Mouse (Mus musculus) macrophage (primary cell): Measurements from ENCODE around the gene Fkrp. TPM values are rescaled to one million over a fixed set of nuclear protein-coding genes. Genes with fewer than 3 reads are reported as not detected.
A peak's percentile ranks its signal among the peaks of the same experiment; 100 is the strongest.

ENCODE experiments used
- H3K27ac ChIP-seq: fragments of 350-480 bp; formaldehyde crosslinking; 2 replicates; pipeline ENCODE4 v1.9.0; 2021
- H3K36me3 ChIP-seq: fragments of 350-480 bp; formaldehyde crosslinking; 2 replicates; pipeline ENCODE4 v1.9.0; 2021; ENCODE audit errors: inconsistent target
- H3K4me3 ChIP-seq: fragments of 350-480 bp; formaldehyde crosslinking; 2 replicates; pipeline ENCODE4 v1.9.0; 2021; ENCODE audit errors: inconsistent target
- H3K79me2 ChIP-seq: fragments of 350-480 bp; formaldehyde crosslinking; 2 replicates; pipeline ENCODE4 v1.9.0; 2021; ENCODE audit errors: inconsistent target
- WGBS: methylation state at CpG from one replicate; pipeline ENCODE4 v1.1.7; 2026; ENCODE audit warnings: inconsistent platforms; ENCODE audit not compliant: missing documents; 5-methylcytosine and 5-hydroxymethylcytosine counted together
- polyA plus RNA-seq: library from polyadenylated mRNA; stranded (reverse); fragments of 250-400 nt; gene quantifications from 3 replicates; pipeline ENCODE4 v1.2.4, GENCODE M21; 2018; ENCODE audit warnings: inconsistent platforms

Fkrp gene
- polyA plus RNA-seq, 1 experiment from 2014 or later = 17.4 TPM

DNA sequence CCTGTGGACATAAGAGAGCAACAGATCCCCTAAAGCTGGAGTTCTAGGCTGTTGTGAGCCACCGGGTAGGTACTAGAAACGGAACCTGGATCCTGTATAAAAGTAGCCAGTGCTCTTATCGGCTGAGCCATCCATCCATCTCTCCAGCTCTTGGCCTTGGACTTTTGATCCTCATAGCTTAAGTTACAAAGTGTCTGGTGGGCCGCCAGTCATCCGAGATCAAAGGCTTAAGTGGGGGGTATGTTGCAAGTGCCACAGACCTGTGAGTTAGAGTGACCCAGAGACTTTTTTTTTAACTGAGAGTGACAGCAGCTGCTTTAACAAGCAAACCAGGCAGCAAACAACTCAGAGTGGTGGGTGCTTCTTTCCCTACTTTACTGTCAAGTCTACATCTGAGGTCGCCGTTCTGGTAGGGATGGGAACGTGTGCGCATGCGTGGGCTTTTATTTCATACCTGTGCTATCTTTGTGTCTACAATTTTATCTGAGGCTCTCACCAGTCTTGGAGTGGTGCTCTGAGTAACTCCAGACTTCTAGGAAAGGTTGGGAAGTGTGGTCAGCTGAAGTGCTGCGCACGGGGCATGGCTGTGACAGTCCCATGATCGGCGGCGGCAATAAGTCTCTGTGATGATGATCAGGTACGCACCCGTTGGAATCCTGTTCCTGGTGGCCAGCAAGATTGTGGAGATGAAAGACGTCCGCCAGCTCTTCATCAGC is 23.4 kb downstream of the Fkrp start:
- no peak overlapping the region for H3K27ac ChIP-seq
- H3K79me2 ChIP-seq = no peaks in the 10 kb centered on the region
- H3K36me3 ChIP-seq = 0 out of 2 replicates have a peak, but pooled peaks cover 10% of the 10 kb centered on the region
- WGBS = 96% methylated on average over 19 of the region's 19 CpGs
- H3K4me3 ChIP-seq = no peak overlapping the region

DNA sequence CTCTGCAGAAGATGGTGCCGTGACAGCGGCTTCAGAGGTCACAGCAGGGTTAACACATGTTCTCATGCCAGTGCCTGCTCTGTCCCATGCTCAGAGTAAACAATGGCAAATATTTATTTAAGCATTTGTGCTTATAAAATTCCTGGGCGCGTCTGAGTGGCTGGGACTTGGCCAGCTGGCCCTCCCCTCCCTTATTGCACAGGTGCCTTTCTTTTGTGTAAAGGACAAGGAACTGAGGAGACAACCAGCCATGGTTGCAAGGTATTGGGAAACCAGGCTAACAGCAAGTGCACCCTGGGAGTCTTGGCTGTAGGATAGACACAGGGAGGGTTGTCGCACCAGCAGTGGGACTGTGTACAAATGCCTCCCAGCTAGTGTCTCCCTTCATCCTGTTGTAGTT is 24.2 kb downstream of the Fkrp start:
- Histone ChIP-seq H3K36me3 (0 out of 2 replicates have a peak, but pooled peaks cover 5% of the 10 kb centered on the region), H3K4me3 (no peak overlapping the region), H3K27ac (no peak overlapping the region), H3K79me2 (no peaks in the 10 kb centered on the region)
- WGBS = 95% methylated on average over 5 of the region's 5 CpGs

DNA sequence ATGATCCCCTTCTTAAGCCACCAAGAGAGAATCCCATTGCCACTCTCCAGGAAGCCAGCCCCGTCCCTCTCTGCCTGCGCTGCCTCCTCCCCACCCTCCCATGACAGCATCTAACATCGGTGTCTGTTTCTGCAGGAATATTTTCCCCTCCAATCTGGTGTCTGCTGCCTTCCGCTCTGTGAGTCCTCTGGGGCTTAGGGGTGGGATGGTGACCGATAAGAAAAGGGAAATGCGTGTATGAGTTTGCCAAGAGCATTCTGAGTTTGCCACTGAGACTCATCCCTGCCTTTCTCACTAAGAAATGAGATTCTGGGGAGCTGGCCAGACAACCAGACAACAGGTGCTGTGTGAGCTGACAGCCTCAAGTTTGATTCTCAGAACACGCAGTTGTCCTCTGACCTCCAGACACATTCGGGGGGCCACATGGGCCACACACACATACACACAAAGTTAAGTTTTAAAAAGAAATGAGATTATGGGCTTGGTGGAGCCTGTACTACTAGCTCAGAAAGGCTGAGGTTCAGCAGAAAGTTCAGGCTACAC is 30.9 kb downstream of the Fkrp start:
- no peak overlapping the region for H3K27ac ChIP-seq
- WGBS = 89% methylated on average over 7 of the region's 8 CpGs

GRCm38 (mm10) chr7:16784498-16784976 is 32.0 kb downstream of the Fkrp start:
- H3K79me2 ChIP-seq = peaks cover 28% of the 10 kb centered on the region
- H3K36me3 ChIP-seq = no peaks in the 10 kb centered on the region
- peak overlapping the region; percentile 59 for H3K27ac ChIP-seq
- WGBS = 61% methylated on average over 10 of the region's 10 CpGs
- no peak overlapping the region; the same call in 1 of the 2 replicates for H3K4me3 ChIP-seq

More for the DNA sequence above, 30.9 kb downstream of the Fkrp start:
- Histone ChIP-seq H3K36me3 (no peaks in the 10 kb centered on the region), H3K79me2 (peaks cover 28% of the 10 kb centered on the region), H3K4me3 (no peak overlapping the region)

GRCm38 (mm10) chr7:16783758-16784415 is 32.6 kb downstream of the Fkrp start:
- no peaks in the 10 kb centered on the region for H3K36me3 ChIP-seq
- 54% methylated on average over 17 of the region's 17 CpGs for WGBS
- H3K79me2 ChIP-seq = peaks cover 28% of the 10 kb centered on the region
- H3K4me3 ChIP-seq = peak overlapping the region; percentile 72
- peak overlapping the region; percentile 59 for H3K27ac ChIP-seq

GRCm38 (mm10) chr7:16783224-16783688 is 33.3 kb downstream of the Fkrp start:
- H3K4me3 ChIP-seq = peak overlapping the region; percentile 72
- peak overlapping the region; percentile 59 for H3K27ac ChIP-seq
- WGBS = 24% methylated on average over 9 of the region's 10 CpGs
- peaks cover 28% of the 10 kb centered on the region for H3K79me2 ChIP-seq
- H3K36me3 ChIP-seq = no peaks in the 10 kb centered on the region

- H3K36me3 ChIP-seq = no peaks in the 10 kb centered on the region
- H3K79me2 ChIP-seq = peaks cover 28% of the 10 kb centered on the region
- H3K27ac ChIP-seq = peak overlapping the region; percentile 59
- peak overlapping the region; percentile 72 for H3K4me3 ChIP-seq
- under 1% methylated on average over 11 of the region's 11 CpGs for WGBS
Observed at GRCm38 (mm10) chr7:16782555-16783125, 33.9 kb downstream of the Fkrp start.

DNA sequence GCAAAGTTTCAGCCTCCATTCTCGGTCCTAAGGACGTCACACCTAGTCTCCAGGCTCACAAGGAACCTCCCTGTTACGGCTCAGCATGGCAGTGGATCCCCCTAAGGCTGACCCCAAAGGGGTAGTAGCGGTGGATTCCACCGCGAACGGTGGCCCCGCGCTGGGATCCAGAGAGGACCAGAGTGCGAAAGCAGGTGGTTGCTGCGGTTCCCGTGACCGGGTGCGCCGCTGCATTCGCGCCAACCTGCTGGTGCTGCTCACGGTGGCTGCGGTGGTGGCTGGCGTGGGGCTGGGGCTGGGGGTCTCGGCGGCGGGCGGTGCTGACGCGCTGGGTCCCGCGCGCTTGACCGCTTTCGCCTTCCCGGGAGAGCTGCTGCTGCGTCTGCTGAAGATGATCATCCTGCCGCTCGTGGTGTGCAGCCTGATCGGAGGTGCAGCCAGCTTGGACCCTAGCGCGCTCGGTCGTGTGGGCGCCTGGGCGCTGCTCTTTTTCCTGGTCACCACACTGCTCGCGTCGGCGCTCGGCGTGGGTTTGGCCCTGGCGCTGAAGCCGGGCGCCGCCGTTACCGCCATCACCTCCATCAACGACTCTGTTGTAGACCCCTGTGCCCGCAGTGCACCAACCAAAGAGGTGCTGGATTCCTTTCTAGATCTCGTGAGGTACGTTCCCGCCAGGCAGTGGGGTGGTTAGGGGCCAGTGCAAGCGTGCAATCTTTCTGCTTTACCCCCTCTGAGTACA is 34.5 kb downstream of the Fkrp start:
- peak overlapping the region; percentile 59 for H3K27ac ChIP-seq
- peaks cover 28% of the 10 kb centered on the region for H3K79me2 ChIP-seq
- WGBS = under 1% methylated on average over 60 of the region's 60 CpGs
- no peaks in the 10 kb centered on the region for H3K36me3 ChIP-seq
- peak overlapping the region; percentile 72 for H3K4me3 ChIP-seq

DNA sequence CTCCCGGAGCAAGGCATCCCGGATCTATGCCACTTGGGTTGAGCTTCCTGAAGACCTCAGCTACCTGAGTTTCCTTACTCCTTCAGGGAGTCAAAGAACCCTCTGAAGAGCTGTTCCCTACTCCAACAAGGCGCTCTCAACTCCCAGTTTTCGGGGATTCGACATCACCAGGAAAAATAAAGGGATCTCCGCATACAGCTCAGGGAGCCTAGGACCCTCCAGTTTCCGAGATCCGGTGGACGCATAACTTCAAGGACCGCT is 35.0 kb downstream of the Fkrp start:
- no peaks in the 10 kb centered on the region for H3K36me3 ChIP-seq
- under 1% methylated on average over 10 of the region's 10 CpGs for WGBS
- peak overlapping the region; percentile 25; the same call in 1 of the 2 replicates for H3K27ac ChIP-seq
- peaks cover 28% of the 10 kb centered on the region for H3K79me2 ChIP-seq
- H3K4me3 ChIP-seq = peak overlapping the region; percentile 72

- 3% methylated on average over 30 of the region's 34 CpGs for WGBS
- H3K79me2 ChIP-seq = peaks cover 28% of the 10 kb centered on the region
- H3K27ac ChIP-seq = peak within 1 kb of the TSS; percentile 25
- no peaks in the 10 kb centered on the region for H3K36me3 ChIP-seq
- H3K4me3 ChIP-seq = peak within 1 kb of the TSS; percentile 72
Observed at GRCm38 (mm10) chr7:16780825-16781554, 35.5 kb downstream of the Fkrp start, which contains the start of gene Slc1a5. Slc1a5 (plus strand) TSS chr7:16781340.

GRCm38 (mm10) chr7:16780076-16780475 is 36.5 kb downstream of the Fkrp start:
- H3K27ac ChIP-seq = no peak overlapping the region
- 97% methylated on average over 5 of the region's 5 CpGs for WGBS
- H3K79me2 ChIP-seq = peaks cover 28% of the 10 kb centered on the region
- no peak overlapping the region for H3K4me3 ChIP-seq
- no peaks in the 10 kb centered on the region for H3K36me3 ChIP-seq

DNA sequence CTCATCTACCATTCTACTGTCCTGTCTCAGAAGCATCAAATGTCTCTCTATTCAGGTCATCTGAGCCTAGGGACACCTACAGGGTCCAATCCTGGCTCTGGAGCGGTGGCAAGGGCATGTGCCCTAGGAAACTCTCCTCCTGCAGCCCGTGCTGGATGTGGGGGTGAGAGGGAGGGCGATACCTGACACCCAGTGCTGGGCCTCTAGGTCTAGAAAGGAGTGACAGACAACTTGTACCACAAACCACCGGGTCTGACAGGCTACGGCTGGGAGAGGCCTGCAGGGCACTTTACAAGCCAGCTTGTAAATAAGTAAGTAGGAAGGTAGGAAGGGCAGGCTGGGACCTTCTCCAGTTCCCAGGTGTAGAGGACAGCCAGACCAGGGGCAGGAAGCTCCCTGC is 40.6 kb downstream of the Fkrp start:
- WGBS = 46% methylated on average over 5 of the region's 5 CpGs
- Histone ChIP-seq H3K36me3 (no peaks in the 10 kb centered on the region), H3K79me2 (no peaks in the 10 kb centered on the region), H3K27ac (no peak overlapping the region), H3K4me3 (no peak overlapping the region)

GRCm38 (mm10) chr7:16766443-16766842 is 50.1 kb downstream of the Fkrp start:
- H3K4me3 ChIP-seq = no peak overlapping the region
- H3K27ac ChIP-seq = no peak overlapping the region
- no peaks in the 10 kb centered on the region for H3K36me3 ChIP-seq
- 95% methylated on average over 2 of the region's 2 CpGs for WGBS
- H3K79me2 ChIP-seq = no peaks in the 10 kb centered on the region
